Mouse (Mus musculus) embryonic fibroblast, embryonic 13.5 days (primary cell): ENCODE measurements around the gene Poc1a.

Experiments
- CTCF ChIP-seq: IDR thresholded peaks from 2 replicates; pipeline ENCODE4 v1.5.1; 2011; ENCODE audit warnings: mild to moderate bottlenecking, control low read depth, low read length, moderate library complexity, borderline replicate concordance; ENCODE audit not compliant: insufficient read depth
- POLR2A ChIP-seq: IDR thresholded peaks from 2 replicates; pipeline ENCODE4 v1.6.1; 2011; ENCODE audit warnings: low read depth, mild to moderate bottlenecking, control low read depth, low read length, moderate library complexity

- TF ChIP-seq CTCF: no peak
- no peak for TF ChIP-seq POLR2A
Measured at GRCm38 (mm10) chr9:106242813-106243488, 37.9 kb upstream of the Poc1a start.
